Mouse (Mus musculus) forebrain, embryonic 11.5 days (tissue): ENCODE data around the gene Btbd35f18. TPM values are rescaled to one million over a fixed set of nuclear protein-coding genes. Genes with fewer than 3 reads are reported as not detected.
"Not testable (repeated sequence)": the region's sequence is repeated elsewhere in the genome, so short reads cannot be mapped to it uniquely, and the experiment has no call there.

ENCODE experiments used
- ATAC-seq: fragments of 200-750 bp; cut with Nextera tagmentation; replicated peaks from 2 replicates; pipeline ENCODE4 v1.8.0; 2017; ENCODE audit warnings: moderate TSS enrichment; ENCODE audit not compliant: low FRiP score
- DNase-seq: peaks from one replicate; pipeline ENCODE4 v3.0.0-alpha.2; 2017; ENCODE audit warnings: low spot score
- H3K27ac ChIP-seq: fragments of 300-500 bp; sonication (generic); 2 replicates; pipeline ENCODE4 v1.5.1; 2014; ENCODE audit warnings: low read depth, low read length
- H3K27me3 ChIP-seq: fragments of 300-500 bp; sonication (generic); 2 replicates; pipeline ENCODE4 v1.6.1; 2014; ENCODE audit warnings: mild to moderate bottlenecking, low read length, mixed read lengths; ENCODE audit not compliant: control insufficient read depth, insufficient read depth
- H3K36me3 ChIP-seq: fragments of 300-500 bp; sonication (generic); 2 replicates; pipeline ENCODE4 v1.6.1; 2014; ENCODE audit warnings: mild to moderate bottlenecking, low read length, moderate library complexity, mixed read lengths; ENCODE audit not compliant: control insufficient read depth, insufficient read depth
- H3K4me1 ChIP-seq: fragments of 300-500 bp; sonication (generic); replicated peaks from 2 replicates; pipeline ENCODE4 v1.6.1; 2014; ENCODE audit warnings: low read length, mixed read lengths; ENCODE audit not compliant: control insufficient read depth, insufficient read depth
- H3K4me2 ChIP-seq: fragments of 300-500 bp; sonication (generic); 2 replicates; pipeline ENCODE4 v1.6.1; 2014; ENCODE audit warnings: low read depth, mild to moderate bottlenecking, low read length, moderate library complexity, mixed read lengths; ENCODE audit not compliant: severe bottlenecking
- H3K4me3 ChIP-seq: fragments of 300-500 bp; sonication (generic); 2 replicates; pipeline ENCODE4 v1.5.1; 2014; ENCODE audit warnings: low read depth, low read length
- H3K9ac ChIP-seq: fragments of 300-500 bp; sonication (generic); 2 replicates; pipeline ENCODE4 v1.6.1; 2014; ENCODE audit warnings: low read length
- H3K9me3 ChIP-seq: fragments of 300-500 bp; sonication (generic); 2 replicates; pipeline ENCODE4 v1.6.1; 2016; ENCODE audit warnings: low read length, mixed read lengths; ENCODE audit not compliant: control insufficient read depth
- whole genome bisulfite sequencing: fragments of 180-500 bp; shearing (Covaris S2); extraction: QIAGEN DNeasy Blood & Tissue Kit; methylation state at CpG from one replicate; pipeline ENCODE4 v1.1.7; 2014; 5-methylcytosine and 5-hydroxymethylcytosine counted together
- polyA plus RNA-seq: library from polyadenylated mRNA; unstranded; fragments of >200 nt; fragmentation: Nextera tagmentation; extraction: Ambion mirVana; gene quantifications from 2 replicates; pipeline ENCODE4 v1.2.1, GENCODE M21; 2014

Gene Btbd35f18
- not detected in 2 replicates for polyA plus RNA-seq

GRCm38 (mm10) chrX:3699933-3700332 is at the start of gene Btbd35f18:
Gene Btbd35f18 (plus strand): TSS chrX:3700233.
- no CpG with 5 or more reads among the region's 3 CpGs for WGBS
- H3K27ac ChIP-seq, H3K9me3 ChIP-seq, ATAC-seq, DNase-seq, H3K4me2 ChIP-seq, H3K4me3 ChIP-seq, H3K36me3 ChIP-seq, H3K27me3 ChIP-seq, H3K4me1 ChIP-seq, H3K9ac ChIP-seq: not testable (repeated sequence)

Other genes starting within 250 kb of the Btbd35f18 start
- gene Btbd35f10, start 52.7 kb downstream of the Btbd35f18 start, polyA plus RNA-seq: not detected in 2 replicates